8 mouse cellular contexts compared by ENCODE assay signal in genomic region chr19:53181003-53181861, GRCm38 (mm10). TPM values are rescaled to one million over a fixed set of nuclear protein-coding genes. Genes with fewer than 3 reads are reported as not detected.
DNase-seq lines count a peak whose midpoint lies in the region; ATAC-seq lines count a peak whose summit lies in the region.

No protein-coding gene starts in this region.

- no peaks in the 10 kb centered on the region for H3K36me3 ChIP-seq in liver, embryonic 13.5 days
- no peaks in the 10 kb centered on the region; the same call in 1 of the 2 replicates for H3K36me3 ChIP-seq in liver, embryonic 12.5 days
- no peaks in the 10 kb centered on the region for H3K36me3 ChIP-seq in midbrain, embryonic 11.5 days (ENCODE audit: control insufficient read depth, insufficient read depth, low read length)

- no peak for DNase-seq in liver, embryonic 13.5 days
- DNase-seq in gastrocnemius, postnatal 25 days, result peak; percentile 56
- peak; percentile 68 for DNase-seq in kidney, adult 18-20 months
- DNase-seq in midbrain, embryonic 11.5 days (ENCODE audit: low spot score, missing footprints), result peak; percentile 81
- DNase-seq in right cerebral cortex, adult 2 months (ENCODE audit: low spot score in 2 of 2), result no peak
- DNase-seq in embryo, embryonic 10.5 days (ENCODE audit: low spot score), result no peak

- peaks cover 59% of the 10 kb centered on the region for H3K4me1 ChIP-seq in liver, embryonic 13.5 days (replicated peaks)
- H3K4me1 ChIP-seq in liver, embryonic 12.5 days, result peaks cover 75% of the 10 kb centered on the region
- H3K4me1 ChIP-seq in midbrain, embryonic 11.5 days (ENCODE audit: control insufficient read depth, insufficient read depth, low read length), result peaks cover 5% of the 10 kb centered on the region; the same call in 1 of the 2 replicates

- no peak overlapping the region for H3K4me3 ChIP-seq in liver, embryonic 13.5 days (replicated peaks)
- no peak overlapping the region for H3K4me3 ChIP-seq in liver, embryonic 12.5 days
- no peak overlapping the region for H3K4me3 ChIP-seq in midbrain, embryonic 11.5 days (ENCODE audit: low read depth, low read length)

- H3K4me2 ChIP-seq in liver, embryonic 13.5 days, result no peak overlapping the region
- no peak overlapping the region for H3K4me2 ChIP-seq in liver, embryonic 12.5 days
- H3K4me2 ChIP-seq in midbrain, embryonic 11.5 days, result no peak overlapping the region

- H3K27me3 ChIP-seq in liver, embryonic 13.5 days, result peaks cover 16% of the 10 kb centered on the region; the same call in 1 of the 2 replicates
- H3K27me3 ChIP-seq in liver, embryonic 12.5 days (replicated peaks), result peaks cover 12% of the 10 kb centered on the region; the same call in 1 of the 2 replicates
- H3K27me3 ChIP-seq in midbrain, embryonic 11.5 days (ENCODE audit: control insufficient read depth, insufficient read depth, low read length), result no peaks in the 10 kb centered on the region

- H3K9me3 ChIP-seq in liver, embryonic 13.5 days (replicated peaks), result no peaks in the 10 kb centered on the region
- no peaks in the 10 kb centered on the region for H3K9me3 ChIP-seq in liver, embryonic 12.5 days (replicated peaks)
- H3K9me3 ChIP-seq in midbrain, embryonic 11.5 days (ENCODE audit: control insufficient read depth, low read length), result no peaks in the 10 kb centered on the region

- no peak overlapping the region for H3K9ac ChIP-seq in liver, embryonic 13.5 days
- H3K9ac ChIP-seq in liver, embryonic 12.5 days, result no peak overlapping the region
- no peak overlapping the region for H3K9ac ChIP-seq in midbrain, embryonic 11.5 days (ENCODE audit: low read length)

- H3K27ac ChIP-seq in liver, embryonic 13.5 days, result 0 out of 2 replicates have a peak overlapping the region, but pooled peaks have one; percentile 32
- no peak overlapping the region; the same call in 1 of the 2 replicates for H3K27ac ChIP-seq in liver, embryonic 12.5 days
- H3K27ac ChIP-seq in midbrain, embryonic 11.5 days (ENCODE audit: low read depth, low read length), result no peak overlapping the region

- no peak for ATAC-seq in liver, embryonic 13.5 days (ENCODE audit: low read depth)
- no peak for ATAC-seq in liver, embryonic 12.5 days
- ATAC-seq in midbrain, embryonic 11.5 days (ENCODE audit: low FRiP score), result peak; percentile 38; the same call in 1 of the 2 replicates
- no peak for ATAC-seq in megakaryocyte, adult 5-6 weeks (ENCODE audit: poor library complexity, severe bottlenecking)

- 71% methylated on average over 19 of the region's 19 CpGs for WGBS in liver, embryonic 13.5 days (ENCODE audit: insufficient replicate concordance)
- 75% methylated on average over 19 of the region's 19 CpGs for WGBS in liver, embryonic 12.5 days (ENCODE audit: insufficient replicate concordance)
- 69% methylated on average over 19 of the region's 19 CpGs for WGBS in midbrain, embryonic 11.5 days

RNA-seq across cellular contexts. Expression of gene Add3, which starts 41.0 kb away (rescaled TPM):
- 29.5 and 34.7 TPM in 2 replicates for polyA plus RNA-seq in liver, embryonic 13.5 days (2015; fragmentation: Nextera tagmentation; extraction: Ambion mirVana)
- polyA plus RNA-seq in liver, embryonic 12.5 days (2016; fragmentation: Nextera tagmentation; extraction: Ambion mirVana), result 42.1 and 42.2 TPM in 2 replicates
- total RNA-seq in gastrocnemius, postnatal 25 days (2021), result 10 to 100 TPM; 21.4 to 24.3 TPM
- 49.7 and 53.8 TPM in 2 replicates for polyA plus RNA-seq in midbrain, embryonic 11.5 days (2014; fragmentation: Nextera tagmentation; extraction: Ambion mirVana)
- 235 and 240 TPM in 2 replicates for total RNA-seq in megakaryocyte, adult 5-6 weeks (2015)
- 317 and 336 TPM in 2 replicates for total RNA-seq in megakaryocyte, adult 5-6 weeks (2017)

Comparison
In these comparisons a context has a peak if more than half of its experiments do, and no peak if none do; other contexts are left out.
1. DNase-seq: peak in gastrocnemius, postnatal 25 days (single experiment), kidney, adult 18-20 months (single experiment) and midbrain, embryonic 11.5 days (single experiment); none in liver, embryonic 13.5 days (single experiment), right cerebral cortex, adult 2 months (0 of 2) and embryo, embryonic 10.5 days (single experiment).